Mouse (Mus musculus) adrenal gland, postnatal 10 days (tissue): Measurements from ENCODE around the gene Gna15. TPM values are rescaled to one million over a fixed set of nuclear protein-coding genes. Genes with fewer than 3 reads are reported as not detected.

ENCODE experiments used
- DNase-seq: peaks from one replicate; pipeline ENCODE4 v3.0.0; 2021; ENCODE audit warnings: mixed read lengths
- total RNA-seq, 2 experiments: library from RNA; stranded (reverse); gene quantifications; 2 replicates each; pipeline ENCODE4 v1.2.3; 2021

Gene Gna15
- total RNA-seq, 2 experiments from 2014 or later, result 0.66 to 1.1 TPM

DNA sequence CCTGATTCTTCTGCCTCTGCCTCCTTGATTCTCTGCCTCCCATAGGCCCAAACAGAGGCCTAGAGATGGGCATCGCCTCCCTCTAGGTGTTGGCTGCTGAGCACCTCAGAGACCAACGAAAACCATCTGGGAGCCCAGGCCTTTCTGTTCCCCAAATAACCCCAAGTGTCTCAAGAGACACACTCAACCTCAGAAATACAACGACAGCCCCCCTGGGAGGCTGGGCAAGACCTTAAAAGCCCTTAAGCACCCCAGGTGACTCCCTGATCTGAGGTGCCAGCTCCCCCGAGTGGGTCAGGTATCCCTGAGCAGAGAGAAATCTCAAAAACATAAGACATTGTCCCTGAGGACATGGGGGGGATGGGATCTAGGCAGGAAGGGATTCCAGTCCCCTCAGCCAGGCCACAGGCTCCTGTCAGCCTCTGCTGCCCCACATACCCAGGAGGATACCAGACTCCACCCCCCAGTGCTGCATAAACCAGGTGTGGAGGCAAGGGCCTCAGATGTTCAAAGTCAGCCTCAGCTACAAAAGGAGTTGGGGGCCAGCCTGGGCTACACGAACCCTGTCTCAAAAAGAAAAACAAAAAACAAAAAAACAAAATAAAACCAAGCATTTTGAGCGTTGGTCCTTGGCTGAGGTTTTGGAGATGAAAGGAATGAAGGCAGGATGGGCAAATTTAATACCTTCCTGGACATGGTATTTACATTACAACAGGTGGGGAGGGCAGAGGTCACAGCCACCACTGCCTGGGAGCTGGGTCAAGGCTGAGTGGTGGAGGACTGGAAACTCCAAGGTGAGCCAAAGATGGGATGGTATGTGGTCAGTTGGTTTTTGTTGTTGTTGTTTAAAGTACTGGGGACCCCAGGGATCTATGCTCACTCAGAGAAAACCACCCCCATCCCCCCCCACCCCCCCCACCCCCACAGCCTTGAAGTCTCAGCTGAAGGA, 30.1 kb upstream of the Gna15 start:
- DNase-seq, result no peak

DNA sequence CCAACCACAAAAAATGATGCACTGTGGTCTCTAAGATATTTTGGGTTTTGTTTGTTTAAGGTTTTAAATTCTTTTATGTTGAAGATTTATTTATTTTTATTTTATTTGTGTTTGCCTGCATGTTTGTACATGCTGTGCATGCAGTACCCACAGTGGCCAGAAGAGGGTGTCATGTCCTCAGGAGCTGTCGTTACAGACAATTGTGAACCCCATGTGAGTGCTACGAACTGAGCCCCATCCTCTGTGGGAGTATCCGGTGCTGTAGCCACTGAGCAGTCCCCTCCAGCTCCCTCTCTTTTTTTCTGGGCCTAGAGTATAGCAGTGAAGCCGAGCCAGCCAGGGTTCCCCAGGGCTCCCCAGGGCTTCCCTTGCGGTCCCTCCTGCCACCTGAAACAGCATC, 29.2 kb upstream of the Gna15 start:
- DNase-seq, result no peak

DNA sequence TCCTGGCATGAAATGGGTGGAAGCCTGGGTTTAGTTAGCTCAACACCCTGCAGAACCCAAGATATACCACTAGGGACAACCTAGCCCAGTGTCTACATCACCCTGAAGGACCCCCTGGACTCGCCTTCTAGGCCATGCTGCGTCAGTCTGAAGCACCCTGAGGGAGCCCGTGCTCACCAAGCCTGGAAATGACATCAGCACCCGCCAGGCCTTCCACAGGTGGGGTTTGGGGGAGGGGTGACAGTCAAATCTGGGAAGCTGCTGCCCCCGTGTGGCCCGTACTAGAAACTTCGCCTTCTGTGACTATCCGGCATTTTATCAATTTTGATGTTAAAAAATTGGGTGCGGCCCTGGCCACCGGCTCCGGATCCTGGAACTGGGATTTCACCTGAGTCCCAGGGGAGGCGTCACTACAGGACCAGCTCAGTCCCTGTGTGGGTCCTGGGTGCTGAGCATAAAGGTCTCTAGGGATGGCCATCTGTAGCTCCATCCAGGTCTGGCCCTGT, 27.6 kb upstream of the Gna15 start:
- DNase-seq, result peak; percentile 87

DNA sequence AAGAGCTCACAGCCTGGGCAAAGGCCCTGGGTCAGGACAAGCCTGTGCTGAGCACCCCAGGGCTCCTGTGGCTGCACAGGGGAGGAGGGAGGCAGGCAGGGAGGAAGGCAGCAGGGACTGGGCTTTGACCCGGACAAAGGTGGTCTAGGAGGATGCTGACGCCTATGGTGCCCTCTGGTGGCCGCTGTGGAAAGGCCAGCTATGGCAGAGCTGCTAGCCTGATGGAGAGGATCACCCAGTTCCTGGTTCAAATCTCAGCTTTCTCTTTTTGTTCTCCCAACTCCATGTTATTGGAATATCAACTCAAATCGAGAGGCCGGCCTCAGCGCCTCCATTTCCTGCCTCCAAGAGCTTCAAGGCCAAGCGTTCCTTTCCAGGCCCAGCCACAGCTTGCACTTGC, 26.2 kb upstream of the Gna15 start:
- DNase-seq, result peak; percentile 78

DNA sequence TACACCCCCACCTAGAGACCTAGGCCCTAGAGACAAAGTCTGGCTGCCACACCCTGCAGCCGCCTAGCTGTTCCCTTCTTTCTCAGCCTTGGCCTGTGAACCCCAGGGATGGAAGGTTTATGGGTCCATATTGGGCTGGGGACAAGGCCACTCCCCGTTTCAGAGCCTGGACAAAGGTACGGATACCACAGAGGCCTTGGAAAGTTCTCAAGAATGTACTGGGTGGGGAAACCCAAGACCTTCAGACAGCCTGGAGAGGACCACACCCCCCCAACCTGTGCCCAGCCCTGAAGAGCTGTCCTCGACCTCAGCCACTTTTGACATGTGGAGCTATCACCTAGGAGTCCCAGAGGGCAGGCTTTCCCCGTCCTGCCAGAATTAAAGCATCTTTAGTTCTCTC, 24.9 kb upstream of the Gna15 start:
- no peak for DNase-seq

DNA sequence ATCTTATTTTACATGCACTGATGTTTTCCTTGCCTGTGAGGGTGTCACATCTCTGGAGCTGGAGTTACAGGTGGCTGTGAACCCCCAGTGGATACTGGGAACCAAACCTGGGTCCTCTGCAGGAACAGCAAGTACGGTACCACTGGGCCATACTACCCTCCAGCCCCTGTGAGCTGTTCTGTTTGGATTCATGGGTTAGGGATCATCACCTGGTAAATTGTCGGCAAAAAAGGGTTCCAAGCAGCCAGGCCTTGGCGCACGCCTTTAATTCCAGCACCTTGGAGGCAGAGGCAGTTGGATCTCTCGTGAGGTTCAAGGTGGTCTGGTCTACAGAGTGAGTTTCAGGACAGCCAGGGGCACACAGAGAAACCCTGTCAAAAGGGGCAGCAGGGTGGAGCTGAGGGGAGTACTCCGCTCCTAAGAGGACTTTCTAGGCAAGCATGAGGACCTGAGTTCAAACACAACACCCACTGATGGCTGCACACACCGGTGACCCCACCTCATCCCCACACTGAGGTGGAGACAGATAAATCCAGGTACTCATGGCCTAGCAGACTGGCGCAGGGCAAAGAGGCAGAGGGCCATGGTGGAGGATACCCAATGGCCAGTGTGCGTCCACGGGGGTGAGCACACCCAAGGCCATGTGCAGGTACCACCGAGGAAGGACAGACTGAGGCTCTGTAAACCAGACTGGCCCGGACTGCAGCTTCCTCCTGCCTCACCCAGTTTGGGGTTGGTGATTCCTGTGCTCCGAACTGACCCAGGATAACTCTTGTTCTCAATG, 23.0 kb upstream of the Gna15 start:
- no peak for DNase-seq

DNA sequence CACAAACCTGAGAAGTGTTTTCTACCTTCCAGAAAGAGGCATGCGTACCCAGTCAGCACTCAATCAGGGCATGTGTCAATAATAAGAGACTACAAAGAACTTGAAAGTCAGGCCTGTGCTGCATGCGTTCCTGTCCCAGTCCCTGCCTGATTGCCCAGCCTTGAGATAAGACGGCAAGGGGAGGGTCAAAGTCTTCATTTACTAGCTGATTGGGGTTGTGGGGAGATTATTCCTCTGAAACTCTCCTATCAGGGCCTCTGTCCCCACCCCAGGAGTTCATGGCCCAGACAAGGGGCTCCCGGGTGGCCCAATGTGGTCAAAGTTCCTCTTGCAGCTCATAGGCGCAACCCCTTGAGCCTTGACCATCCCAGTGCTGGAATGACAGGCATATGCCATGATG, 22.3 kb upstream of the Gna15 start:
- DNase-seq, result no peak

DNA sequence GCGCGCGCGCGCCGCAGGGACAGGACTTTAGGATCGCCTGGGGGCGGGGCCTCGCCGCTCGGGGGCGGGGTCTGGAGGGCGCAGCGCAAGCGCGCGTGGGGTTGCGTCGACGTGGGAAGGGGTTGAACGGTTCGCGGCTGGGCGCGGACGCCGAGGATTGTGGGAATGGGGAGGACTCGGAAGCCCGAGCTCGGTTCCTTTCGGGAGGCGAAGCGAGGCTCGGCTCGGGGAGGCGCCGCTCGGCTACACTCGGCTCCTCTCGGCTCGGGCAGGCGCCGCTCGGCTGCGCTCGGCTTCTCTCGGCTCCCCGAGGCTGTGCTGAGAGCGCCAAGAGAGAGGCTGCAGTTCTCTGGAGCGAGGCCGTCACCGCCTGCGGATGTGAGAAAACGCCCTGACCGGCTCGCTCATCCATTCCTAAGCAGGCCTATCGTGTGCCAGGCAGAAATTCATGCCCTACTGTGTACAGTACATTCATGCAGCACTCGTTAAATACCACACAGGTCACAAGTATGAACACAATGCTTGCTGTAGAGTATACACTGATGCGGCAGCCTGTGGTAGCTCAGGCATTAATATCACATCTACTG, 21.2 kb upstream of the Gna15 start, which contains the start of gene Gna11:
Gna11 (minus strand) TSS at position 30 of the 587 bp plus-strand sequence.
- DNase-seq, result peak; percentile 100

DNA sequence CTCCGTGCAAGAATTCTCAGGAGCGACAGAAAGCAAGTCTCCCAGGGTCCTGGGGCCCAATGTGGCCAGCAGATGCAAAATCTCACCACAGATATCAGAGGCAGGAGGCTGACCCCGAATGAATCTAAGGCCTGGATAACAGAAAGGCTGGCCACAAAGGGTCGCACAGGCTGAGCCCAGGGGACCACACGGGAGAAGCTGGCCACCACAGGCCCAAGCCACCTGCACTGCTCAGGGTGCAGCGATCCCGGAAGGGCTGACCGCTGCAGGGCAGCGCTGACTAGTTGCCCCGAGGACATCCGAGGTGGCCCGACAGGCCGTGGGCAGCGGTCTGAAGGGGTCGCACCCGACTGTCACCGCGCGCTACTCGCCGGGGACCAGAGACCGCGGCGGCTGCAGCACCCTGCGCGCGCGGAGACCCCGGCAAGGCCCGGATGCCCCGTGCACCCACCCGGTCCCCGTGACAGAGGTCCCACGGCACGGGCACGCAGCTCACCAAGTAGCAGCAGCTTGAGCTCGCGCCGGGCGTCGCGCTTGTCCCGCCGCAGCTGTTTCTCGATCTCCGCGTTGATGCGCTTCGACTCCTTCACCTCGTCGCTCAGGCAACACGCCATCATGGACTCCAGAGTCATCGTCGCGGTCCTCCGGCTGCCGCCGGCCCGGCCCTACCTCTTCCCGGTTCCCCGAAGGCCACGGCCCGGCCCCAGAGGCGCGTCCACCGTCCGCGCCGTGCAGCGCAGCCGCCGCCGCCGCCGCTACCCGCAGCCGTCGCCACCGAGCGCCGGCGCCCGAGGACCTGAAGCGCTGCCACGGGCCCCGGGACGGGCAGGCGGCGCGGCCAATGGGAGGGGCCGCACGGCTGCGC, 20.5 kb upstream of the Gna15 start:
- no peak for DNase-seq

DNA sequence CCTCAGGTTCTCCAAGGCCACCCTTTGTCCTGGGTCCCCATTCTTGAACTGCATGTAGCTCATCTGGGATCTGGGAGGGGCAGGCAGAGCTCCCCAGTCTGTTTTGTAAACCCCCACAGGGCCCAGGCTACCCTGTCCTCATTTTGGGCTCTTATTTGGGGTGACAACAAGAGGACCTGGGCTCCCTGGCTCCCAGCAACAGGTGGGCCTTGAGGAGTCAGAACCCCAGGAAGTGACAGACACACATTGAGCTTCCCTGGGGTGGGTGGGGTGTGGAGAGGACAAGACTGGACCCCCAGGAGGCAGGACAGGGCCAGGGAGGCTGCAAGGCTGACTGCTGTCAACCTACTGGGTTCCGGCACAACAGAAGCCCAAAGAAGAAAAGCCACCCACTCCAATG, 19.6 kb upstream of the Gna15 start:
- no peak for DNase-seq

DNA sequence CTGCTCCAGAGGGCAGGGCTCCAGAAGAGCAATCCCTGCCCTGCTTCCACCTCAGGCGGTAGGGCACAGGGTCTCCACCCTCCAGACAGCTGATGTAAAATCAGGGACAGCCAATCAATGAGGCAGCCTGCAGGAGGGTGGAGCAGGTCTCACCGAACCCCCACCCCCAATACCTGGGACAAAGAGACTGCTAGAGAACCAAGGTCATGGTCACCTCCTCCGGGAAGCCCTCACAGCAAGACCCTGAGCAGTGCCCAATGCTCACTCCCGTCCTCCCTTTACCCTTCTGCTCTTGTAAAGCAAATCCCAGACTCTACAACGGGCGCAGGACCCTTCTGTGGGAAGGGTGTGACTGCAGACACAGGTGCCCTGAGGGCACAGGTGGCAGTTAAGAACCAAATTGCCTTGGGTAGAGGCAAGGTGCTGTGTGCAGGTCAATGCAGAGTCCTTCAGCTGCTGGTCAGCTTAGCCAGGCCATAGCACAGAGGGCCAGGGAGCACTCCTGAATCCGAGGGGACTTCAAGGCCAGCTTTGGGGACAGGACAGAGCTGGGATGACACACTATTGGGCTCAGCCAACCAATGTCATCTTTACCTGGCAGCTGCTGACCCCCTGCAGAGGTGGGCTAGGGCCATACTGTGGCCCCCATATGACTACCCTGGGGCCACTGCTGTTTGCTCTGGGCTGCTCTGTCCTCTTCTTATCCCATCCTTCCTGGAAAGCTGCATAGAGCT, 18.9 kb upstream of the Gna15 start:
- DNase-seq, result no peak

DNA sequence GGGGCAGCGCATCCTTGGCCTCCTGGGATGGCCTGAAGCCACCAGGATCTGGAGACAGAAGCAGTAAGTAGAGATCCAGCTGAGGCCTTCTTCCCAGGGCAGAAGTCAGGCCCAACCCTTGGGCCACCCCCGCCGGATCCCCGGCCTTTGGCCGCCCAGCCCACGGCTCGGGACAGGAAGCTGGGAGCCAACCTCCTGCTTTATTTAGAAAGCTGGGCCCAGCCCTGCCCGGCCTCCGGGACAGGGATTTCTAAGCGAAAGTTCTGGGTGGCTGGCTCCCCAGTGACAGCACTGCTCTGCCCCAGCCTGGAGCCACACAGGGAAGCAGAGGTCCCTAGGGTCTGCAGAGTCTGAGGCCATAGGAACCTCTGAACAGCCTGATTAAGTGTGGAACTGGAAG, 17.8 kb upstream of the Gna15 start:
- peak; percentile 73 for DNase-seq

DNA sequence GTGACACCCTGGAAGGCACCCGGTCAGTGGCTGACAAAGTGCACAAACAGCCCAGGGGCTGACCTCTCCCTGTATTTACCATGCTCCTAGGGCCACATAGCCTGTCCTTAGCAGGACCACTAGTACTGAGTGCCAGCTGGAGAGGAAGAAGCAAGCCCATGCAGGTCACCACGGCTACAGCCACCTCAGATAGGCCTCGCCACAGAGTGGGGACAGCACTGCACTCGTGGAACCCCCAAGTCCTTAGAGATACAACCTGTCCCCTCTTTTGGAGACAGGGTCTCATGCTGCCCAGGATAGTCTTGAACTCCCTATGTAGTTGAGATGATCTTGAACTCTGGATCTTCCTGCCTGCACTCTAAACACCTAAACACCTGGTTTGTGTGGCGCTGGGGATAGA, 17.3 kb upstream of the Gna15 start:
- no peak for DNase-seq

DNA sequence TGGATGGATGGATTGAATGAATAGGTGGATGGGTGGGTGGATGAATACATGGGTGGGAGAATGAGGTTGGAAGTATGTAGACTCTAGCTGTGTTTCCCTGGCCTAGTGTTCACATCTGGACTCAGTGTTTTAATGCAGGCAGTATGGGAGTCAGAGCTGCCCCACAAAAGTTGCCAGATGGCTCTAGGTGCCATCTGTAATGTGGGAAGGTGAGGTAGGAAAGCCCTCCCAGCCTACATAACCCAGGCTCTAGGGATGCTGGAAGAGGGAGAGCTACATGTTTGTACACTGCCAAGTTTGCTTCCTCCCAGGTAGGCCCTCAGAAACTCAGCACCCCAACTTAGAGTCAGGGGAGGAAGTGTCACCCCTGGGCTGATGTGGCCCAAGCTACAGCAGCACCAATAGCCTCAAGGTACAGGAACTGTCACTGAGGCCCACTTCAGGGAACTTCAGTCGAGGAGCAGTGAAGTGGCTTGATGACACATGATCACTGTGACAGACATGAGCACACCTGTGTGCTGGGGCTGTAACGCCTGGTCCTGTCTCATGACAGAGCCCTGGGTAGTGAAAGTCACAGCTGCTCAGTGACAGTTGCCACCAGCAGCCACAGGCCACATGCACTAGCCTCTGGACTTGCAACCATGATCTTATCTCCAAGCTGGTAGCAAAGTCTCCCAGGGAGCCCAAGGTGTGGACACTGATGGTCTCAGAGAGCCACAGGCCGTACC, 14.5 kb upstream of the Gna15 start:
- no peak for DNase-seq

DNA sequence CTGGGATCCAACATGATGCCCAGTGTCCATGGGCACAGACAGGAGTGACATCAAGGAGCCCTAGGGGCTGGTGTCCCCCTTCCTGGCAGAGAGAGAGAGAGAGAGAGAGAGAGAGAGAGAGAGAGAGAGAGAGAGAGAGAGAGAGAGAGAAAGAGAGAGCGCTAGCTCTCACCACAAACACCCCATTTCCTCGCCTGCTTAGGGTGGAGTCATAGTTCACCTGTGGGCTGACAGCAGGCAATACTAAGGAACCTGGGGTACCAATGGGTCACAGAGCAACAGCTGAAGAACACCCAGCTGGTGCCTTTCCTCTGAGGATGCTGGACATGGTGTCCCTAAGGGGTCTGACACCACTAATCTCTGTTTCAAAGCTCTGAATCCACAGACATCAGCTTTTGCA, 13.4 kb upstream of the Gna15 start:
- DNase-seq, result no peak

DNA sequence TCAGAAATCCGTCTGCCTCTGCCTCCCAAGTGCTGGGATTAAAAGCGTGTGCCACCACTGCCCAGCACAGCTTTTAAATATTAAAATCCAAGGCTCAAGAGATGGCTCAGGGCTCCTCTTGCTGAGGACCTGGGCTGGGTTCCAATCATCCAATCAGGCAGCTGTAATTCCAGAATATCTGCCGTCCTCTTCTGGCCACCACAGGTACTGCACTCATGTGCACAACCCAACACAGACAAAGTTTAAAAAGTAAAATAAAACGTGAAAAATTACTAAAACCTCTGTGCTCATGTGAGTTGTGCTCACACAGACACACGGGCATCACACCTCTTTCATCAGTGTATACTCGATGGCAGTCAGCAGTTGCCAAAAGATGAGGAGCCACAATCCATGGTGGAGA, 12.7 kb upstream of the Gna15 start:
- DNase-seq, result no peak

DNA sequence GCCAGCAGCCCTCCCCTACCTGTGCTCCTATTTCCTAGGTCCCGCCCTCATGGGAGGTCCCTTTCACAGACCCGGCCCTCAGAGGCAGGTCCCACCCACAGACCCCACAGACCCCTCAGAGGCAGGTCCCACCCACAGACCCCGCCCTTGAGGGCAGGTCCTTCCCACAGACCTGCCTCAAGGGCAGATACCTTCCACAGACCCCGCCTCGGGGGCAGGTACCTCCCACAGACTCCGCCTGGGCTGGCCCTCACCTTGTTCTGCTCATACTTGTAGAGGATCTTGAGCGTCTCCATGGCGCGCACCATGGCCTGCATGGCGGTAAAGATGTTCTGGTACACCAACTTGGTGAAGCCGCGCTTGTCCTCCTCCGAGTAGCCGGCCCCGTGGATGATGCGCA, 10.8 kb upstream of the Gna15 start:
- DNase-seq, result no peak

DNA sequence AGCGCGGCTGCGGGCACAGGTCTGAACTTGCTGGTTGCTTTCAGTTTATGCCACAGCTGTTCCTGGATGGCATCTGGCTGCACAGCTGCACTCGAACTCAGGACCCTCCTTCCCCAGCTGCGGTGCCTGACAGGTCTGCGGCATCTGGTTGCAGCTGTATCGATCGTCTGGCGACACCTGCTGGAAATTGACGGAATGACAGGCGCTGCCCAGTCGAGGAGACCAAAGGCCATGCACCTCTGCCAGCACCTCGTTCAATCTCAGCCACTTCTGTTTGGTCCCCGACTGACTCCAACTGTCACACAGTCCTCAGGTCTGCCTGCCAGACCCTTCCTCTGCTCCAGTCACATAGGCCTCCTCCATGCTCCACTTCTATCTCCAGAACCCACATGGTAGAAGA, 2.8 kb upstream of the Gna15 start:
- peak; percentile 93 for DNase-seq

DNA sequence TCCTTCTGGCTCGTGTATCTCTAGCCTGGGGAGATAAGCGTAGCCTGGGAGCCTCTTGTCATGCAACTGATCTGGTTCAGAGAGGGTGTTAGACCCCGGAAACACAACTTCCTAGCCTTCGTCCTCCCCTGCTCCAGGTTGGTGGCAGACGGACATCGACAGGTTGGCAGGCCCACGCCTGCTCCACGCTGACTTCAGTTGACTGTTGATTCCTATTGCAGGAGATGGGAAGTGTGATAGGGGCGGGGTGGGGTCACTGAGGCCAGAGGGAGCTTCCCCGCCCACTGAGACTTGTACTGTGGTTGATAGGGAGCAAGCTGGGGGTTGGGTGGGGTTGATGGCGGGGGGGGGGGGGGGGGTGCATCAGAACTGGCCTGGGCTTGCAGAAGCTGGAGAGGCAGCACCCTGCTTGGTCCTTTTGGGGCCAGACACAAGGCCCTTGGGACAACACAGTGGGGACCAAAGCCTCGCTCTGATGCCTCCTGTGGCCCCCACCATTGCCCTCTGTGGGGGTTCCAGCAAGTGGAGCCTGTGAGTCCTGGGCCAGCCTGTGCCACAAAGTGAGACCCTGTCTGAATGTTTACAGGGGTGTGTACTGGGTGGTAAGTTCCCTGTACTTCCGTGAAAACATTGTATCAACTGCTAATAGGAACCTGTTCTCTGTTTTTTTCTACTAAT, 1.1 kb upstream of the Gna15 start:
- no peak for DNase-seq

DNA sequence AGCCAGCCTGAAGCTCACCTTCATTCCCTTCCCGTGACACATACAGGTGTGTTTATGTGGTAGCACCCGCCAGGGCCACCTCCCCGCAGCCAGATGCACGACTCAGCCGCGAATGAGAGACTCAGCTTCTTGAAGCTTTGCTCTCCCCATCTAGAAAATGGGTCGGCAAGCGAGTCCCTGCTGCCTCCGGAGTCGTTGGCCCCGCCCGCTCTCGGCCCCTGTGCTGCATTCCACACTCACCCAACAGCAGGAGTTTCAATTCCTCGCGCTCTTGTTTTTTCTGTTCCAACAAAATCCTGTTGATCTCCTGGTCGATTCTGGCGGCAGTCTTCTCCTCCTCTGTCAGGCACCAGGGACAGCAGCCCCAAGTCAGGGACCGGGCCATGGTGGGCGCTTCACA, 455 bp downstream of the Gna15 start:
- no peak for DNase-seq
